Mouse (Mus musculus): ENCODE results near the gene Rtp4.

DNA sequence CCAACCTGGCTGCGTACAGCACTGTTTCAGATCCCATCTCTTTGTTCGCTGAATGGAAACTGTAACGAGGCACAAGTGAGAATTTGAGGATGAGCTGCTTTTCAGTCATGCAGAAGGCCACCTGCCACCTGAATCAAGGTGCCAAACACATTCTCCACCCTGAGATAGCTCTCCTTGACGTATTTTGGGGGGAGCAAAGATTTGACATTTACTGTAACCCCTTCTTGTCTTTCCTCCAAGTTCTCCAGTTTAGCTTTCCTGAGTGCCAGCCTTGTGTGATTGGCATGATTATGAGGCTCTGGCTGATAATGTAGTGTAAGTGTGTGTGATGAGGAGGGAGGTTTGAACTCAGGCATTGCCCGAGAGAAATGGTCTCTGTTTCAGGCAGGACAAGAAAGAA lies 2.0 kb downstream of the Rtp4 start:
- TF ChIP-seq GATA1 (IDR thresholded peaks at IDR 0.05; ENCODE audit: borderline replicate concordance, low read length) (no peak), FLI1 (IDR thresholded peaks at IDR 0.05; ENCODE audit: low read length) (no peak)

Measured in megakaryocyte, embryonic 14.5 days (primary cell).